Mouse (Mus musculus) heart, postnatal 36 days (tissue): ENCODE measurements around the gene Wbp2. TPM values are rescaled to one million over a fixed set of nuclear protein-coding genes. Genes with fewer than 3 reads are reported as not detected.
"Not testable (repeated sequence)": the region's sequence is repeated elsewhere in the genome, so short reads cannot be mapped to it uniquely, and the experiment has no call there.

Source experiments
- DNase-seq, 2 experiments: peaks; one replicate each; pipeline ENCODE4 v3.0.0; 2021 to 2022
- intact Hi-C: fragments of 180-260 bp; cut with DNase I; formaldehyde crosslinking; loops from one replicate; pipeline ENCODE4 v1.15.1; 2025
- total RNA-seq, 2 experiments: library from RNA; stranded (reverse); gene quantifications; 2 replicates each; pipeline ENCODE4 v1.2.3; 2021

Wbp2 gene
- total RNA-seq, 2 experiments from 2014 or later: 97.0 to 106 TPM

GRCm38 (mm10) chr11:116093771-116094565, 7.2 kb upstream of the Wbp2 start:
- DNase-seq: peak in 1 of 2 experiments; percentile 33
- intact Hi-C loops: no loop called here

- intact Hi-C loops, DNase-seq: not testable (repeated sequence)
Measured at GRCm38 (mm10) chr11:116092959-116093358, 6.2 kb upstream of the Wbp2 start.

- intact Hi-C loops: no loop called here
Measured at GRCm38 (mm10) chr11:116091591-116091990, 4.8 kb upstream of the Wbp2 start.

GRCm38 (mm10) chr11:116089545-116089944, 2.8 kb upstream of the Wbp2 start:
- intact Hi-C loops: loop anchor here (5.0 kb wide), 1 partner anchor 128 kb away; no protein-coding TSS in a partner anchor
- no peak for DNase-seq

More at GRCm38 (mm10) chr11:116091591-116091990, 4.8 kb upstream of the Wbp2 start:
- DNase-seq: no peak

- no peak for DNase-seq
- intact Hi-C loops: loop anchor here (1.0 to 5.0 kb wide), 3 partner anchors 20 to 128 kb away; no protein-coding TSS in a partner anchor
Measured at GRCm38 (mm10) chr11:116088741-116089394, 2.1 kb upstream of the Wbp2 start.

GRCm38 (mm10) chr11:116088188-116088587, 1.4 kb upstream of the Wbp2 start:
- no peak for DNase-seq
- intact Hi-C loops: loop anchor here (1.0 to 5.0 kb wide), 3 partner anchors 21 to 129 kb away; no protein-coding TSS in a partner anchor

GRCm38 (mm10) chr11:116087194-116088130, 667 bp upstream of the Wbp2 start:
- DNase-seq: peak; percentile 93 to 94
- intact Hi-C loops: loop anchor here (1.0 to 5.0 kb wide), 3 partner anchors 22 to 130 kb away; no protein-coding TSS in a partner anchor

GRCm38 (mm10) chr11:116084166-116084565, 2.6 kb downstream of the Wbp2 start:
- intact Hi-C loops: loop anchor here (5.0 kb wide), 1 partner anchor 142 kb away; no protein-coding TSS in a partner anchor
- DNase-seq: no peak

- intact Hi-C loops: loop anchor here (5.0 kb wide), 1 partner anchor 141 kb away; no protein-coding TSS in a partner anchor
- no peak for DNase-seq
Measured at GRCm38 (mm10) chr11:116083096-116083672, 3.6 kb downstream of the Wbp2 start.

- peak in 1 of 2 experiments; percentile 75 for DNase-seq
- intact Hi-C loops: loop anchor here (5.0 kb wide), 1 partner anchor 139 kb away; no protein-coding TSS in a partner anchor
Measured at GRCm38 (mm10) chr11:116081081-116081480, 5.7 kb downstream of the Wbp2 start.

- intact Hi-C loops: no loop called here
- DNase-seq: no peak
Measured at GRCm38 (mm10) chr11:116079511-116079910, 7.3 kb downstream of the Wbp2 start.

- DNase-seq: no peak
- intact Hi-C loops: no loop called here
Measured at GRCm38 (mm10) chr11:116078676-116079320, 8.0 kb downstream of the Wbp2 start.

GRCm38 (mm10) chr11:116078221-116078620, 8.6 kb downstream of the Wbp2 start:
- DNase-seq: peak in 1 of 2 experiments; percentile 53
- intact Hi-C loops: no loop called here

- peak in 1 of 2 experiments; percentile 26 for DNase-seq
- intact Hi-C loops: no loop called here
Measured at GRCm38 (mm10) chr11:116077446-116078204, 9.2 kb downstream of the Wbp2 start, which contains the start of gene Unc13d. Gene Unc13d (minus strand): TSS chr11:116077961.

GRCm38 (mm10) chr11:116076836-116077235, 10.0 kb downstream of the Wbp2 start:
- intact Hi-C loops: no loop called here
- DNase-seq: no peak

GRCm38 (mm10) chr11:116076266-116076540, 10.6 kb downstream of the Wbp2 start:
- no peak for DNase-seq
- intact Hi-C loops: no loop called here

- DNase-seq: no peak
- intact Hi-C loops: no loop called here
Measured at GRCm38 (mm10) chr11:116075539-116076265, 11.1 kb downstream of the Wbp2 start.

- intact Hi-C loops: no loop called here
- no peak for DNase-seq
Measured at GRCm38 (mm10) chr11:116074436-116074991, 12.3 kb downstream of the Wbp2 start.
